Mouse (Mus musculus): ENCODE measurements around the gene Cplx3. TPM values are rescaled to one million over a fixed set of nuclear protein-coding genes. Genes with fewer than 3 reads are reported as not detected.

Gene Cplx3
- total and polyA plus RNA-seq, 3 experiments = not detected

DNA sequence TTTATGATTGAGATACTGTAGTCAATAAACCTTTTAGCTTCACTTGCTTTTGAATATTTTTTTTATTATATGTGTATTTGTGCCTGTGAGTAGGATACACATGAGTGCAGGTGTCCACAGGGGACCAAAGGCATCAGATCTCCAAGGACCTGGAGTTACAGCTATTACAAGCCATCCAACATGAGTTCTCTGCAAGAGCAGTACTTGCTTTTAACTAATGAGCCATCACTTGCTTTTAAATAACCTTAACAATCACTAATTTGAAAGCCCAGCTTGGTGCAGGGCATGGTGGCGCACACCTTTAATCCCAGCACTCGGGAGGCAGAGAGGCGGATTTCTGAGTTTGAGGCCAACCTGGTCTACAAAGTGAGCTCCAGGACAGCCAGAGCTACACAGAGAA, 51.3 kb downstream of the Cplx3 start:
- Histone ChIP-seq H3K9ac (ENCODE audit: control insufficient read depth, low read depth, low read length, poor library complexity, severe bottlenecking) (no peak overlapping the region), H3K4me1 (ENCODE audit: control insufficient read depth in 1 of 2, insufficient read depth in 2 of 2, low read length in 2 of 2) (peaks cover 0 to 11% of the 10 kb centered on the region in 2 experiments; a peak in 2 of 4 replicates), H3K4me3 (ENCODE audit: control insufficient read depth in 1 of 2, insufficient read depth in 1 of 2, low read depth in 2 of 2, low read length in 2 of 2) (no peak overlapping the region), H3K9me3 (replicated peaks; ENCODE audit: insufficient read depth, low read length) (no peaks in the 10 kb centered on the region), H3K79me2 (ENCODE audit: control insufficient read depth, insufficient read depth, low read length, poor library complexity) (no peaks in the 10 kb centered on the region; the same call in 1 of the 2 replicates), H3K36me3 (ENCODE audit: control insufficient read depth in 1 of 2, insufficient read depth in 2 of 2, low read length in 2 of 2) (peaks cover 0 to 6% of the 10 kb centered on the region in 2 experiments; a peak in 2 of 4 replicates), H3K27ac (ENCODE audit: control insufficient read depth, low read depth, low read length) (no peak overlapping the region), H3K27me3 (ENCODE audit: control insufficient read depth in 1 of 2, insufficient read depth in 2 of 2, low read length in 2 of 2) (no peaks in the 10 kb centered on the region)
- TF ChIP-seq POLR2AphosphoS5 (IDR thresholded peaks at IDR 0.05; ENCODE audit: borderline replicate concordance, low read depth, low read length) (no peak), USF2 (IDR thresholded peaks at IDR 0.05; ENCODE audit: borderline replicate concordance in 1 of 2, insufficient read depth in 1 of 2, low read depth in 1 of 2, low read length in 2 of 2) (no peak), POLR2A (IDR thresholded peaks at IDR 0.05; ENCODE audit: control insufficient read depth in 1 of 2, insufficient read depth in 1 of 2, low read depth in 1 of 2, low read length in 2 of 2, poor library complexity in 1 of 2) (no peak), KAT2A (conservative IDR thresholded peaks at IDR 0.05; ENCODE audit: low read depth, low read length) (no peak), USF1 (IDR thresholded peaks at IDR 0.05; ENCODE audit: low read depth, low read length) (no peak), MYB (IDR thresholded peaks at IDR 0.05; ENCODE audit: low read depth, low read length) (no peak)
- DNase-seq (ENCODE audit: low read depth, low spot score) = no peak

DNA sequence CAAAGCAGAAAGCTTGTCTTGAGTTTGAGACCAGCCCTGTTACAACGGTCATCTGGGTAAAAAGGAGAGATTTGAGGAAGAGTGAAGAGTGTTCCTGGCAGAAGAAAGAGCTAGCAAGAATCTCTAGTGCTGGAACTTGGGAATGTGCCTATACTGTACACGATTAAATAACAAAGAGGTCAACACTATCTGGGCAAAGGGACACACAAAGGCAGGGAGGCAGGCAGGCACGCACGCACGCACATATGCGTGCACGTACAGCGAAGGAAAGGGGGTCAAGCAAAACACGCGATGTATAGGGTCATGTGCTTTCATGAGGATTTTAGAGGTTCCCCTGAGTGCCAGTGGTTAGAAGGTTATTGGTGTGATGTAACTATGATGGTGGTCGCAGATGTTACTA, 53.0 kb downstream of the Cplx3 start:
- H3K79me2 ChIP-seq (ENCODE audit: control insufficient read depth, insufficient read depth, low read length, poor library complexity) = no peaks in the 10 kb centered on the region; the same call in 1 of the 2 replicates
- no peaks in the 10 kb centered on the region for H3K27me3 ChIP-seq (ENCODE audit: control insufficient read depth in 1 of 2, insufficient read depth in 2 of 2, low read length in 2 of 2)
- peak overlapping the region in 1 of 2 experiments; percentile 93; a peak in 2 of 4 replicates for H3K4me3 ChIP-seq (ENCODE audit: control insufficient read depth in 1 of 2, insufficient read depth in 1 of 2, low read depth in 2 of 2, low read length in 2 of 2)
- H3K9ac ChIP-seq (ENCODE audit: control insufficient read depth, low read depth, low read length, poor library complexity, severe bottlenecking) = no peak overlapping the region
- TF ChIP-seq BHLHE40 (IDR thresholded peaks at IDR 0.05; ENCODE audit: borderline replicate concordance, low read depth, low read length) (no peak), ZC3H11A (IDR thresholded peaks at IDR 0.05; ENCODE audit: low read depth, low read length) (no peak), CHD2 (IDR thresholded peaks at IDR 0.05; ENCODE audit: low read length) (no peak), MAFK (IDR thresholded peaks at IDR 0.05; ENCODE audit: borderline replicate concordance, low read depth, low read length) (no peak), E2F4 (IDR thresholded peaks at IDR 0.05; ENCODE audit: borderline replicate concordance, low read depth, low read length) (no peak), POLR2AphosphoS5 (IDR thresholded peaks at IDR 0.05; ENCODE audit: borderline replicate concordance, low read depth, low read length) (no peak), POLR2AphosphoS2 (IDR thresholded peaks at IDR 0.05; ENCODE audit: low read length) (no peak), CHD1 (IDR thresholded peaks at IDR 0.05; ENCODE audit: low read depth, low read length) (no peak), ZKSCAN1 (IDR thresholded peaks at IDR 0.05; ENCODE audit: low read depth, low read length) (no peak), MXI1 (IDR thresholded peaks at IDR 0.05; ENCODE audit: low read depth, low read length) (no peak), MAZ (IDR thresholded peaks at IDR 0.05; ENCODE audit: low read depth, low read length) (no peak), ETS1 (IDR thresholded peaks at IDR 0.05; ENCODE audit: low read depth, low read length) (no peak), HCFC1 (IDR thresholded peaks at IDR 0.05; ENCODE audit: low read depth, low read length) (no peak), KAT2A (conservative IDR thresholded peaks at IDR 0.05; ENCODE audit: low read depth, low read length) (no peak)
- no peak overlapping the region for H3K27ac ChIP-seq (ENCODE audit: control insufficient read depth, low read depth, low read length)
- H3K9me3 ChIP-seq (replicated peaks; ENCODE audit: insufficient read depth, low read length) = no peaks in the 10 kb centered on the region
- H3K4me1 ChIP-seq (ENCODE audit: control insufficient read depth in 1 of 2, insufficient read depth in 2 of 2, low read length in 2 of 2) = peaks cover 0 to 8% of the 10 kb centered on the region in 2 experiments; a peak in 2 of 4 replicates
- DNase-seq (ENCODE audit: low read depth, low spot score) = no peak
- H3K36me3 ChIP-seq (ENCODE audit: control insufficient read depth in 1 of 2, insufficient read depth in 2 of 2, low read length in 2 of 2) = peaks cover 0 to 4% of the 10 kb centered on the region in 2 experiments; a peak in 2 of 4 replicates
